Mouse (Mus musculus): ENCODE results near the gene Gm20388. TPM values are rescaled to one million over a fixed set of nuclear protein-coding genes. Genes with fewer than 3 reads are reported as not detected.

The Gm20388 gene
- polyA plus RNA-seq, 2 experiments, result 8.5 TPM; not detected in 1

DNA sequence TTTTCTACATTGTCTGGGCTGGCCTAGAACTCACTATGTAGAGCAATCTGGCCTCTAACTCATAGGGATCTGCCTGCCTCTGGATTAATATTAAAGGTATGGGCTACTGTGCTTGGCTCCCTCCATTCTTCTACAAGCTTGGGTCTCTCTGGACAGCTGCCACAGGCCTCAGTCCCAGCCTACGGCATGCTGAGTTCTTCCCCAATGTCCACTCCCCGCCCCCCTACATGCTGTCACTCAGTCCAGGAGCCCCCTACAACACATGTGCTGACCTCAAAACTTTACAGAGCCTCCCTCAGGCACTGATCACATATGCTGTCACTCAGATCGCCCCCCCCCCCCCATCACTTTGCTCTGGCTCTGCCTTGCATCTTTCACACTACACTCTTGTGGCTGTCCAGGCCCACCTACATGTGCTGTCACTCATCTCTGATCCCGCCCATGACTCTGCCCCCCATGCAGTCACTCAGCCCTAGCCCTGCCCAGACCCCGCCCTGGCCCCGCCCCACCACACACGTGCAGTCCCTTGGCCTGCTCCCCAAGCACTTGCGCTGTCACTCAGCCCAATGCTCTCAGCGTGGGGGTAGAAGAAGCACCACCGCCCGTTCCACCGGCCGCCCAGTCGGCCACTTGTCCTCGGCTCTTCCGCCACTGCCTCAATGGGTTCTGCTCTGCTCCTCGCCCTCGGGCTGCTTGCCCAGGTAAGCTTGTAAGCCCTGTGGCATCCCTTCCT lies 2937.4 kb downstream of the Gm20388 start, which contains the start of gene Cdh15:
Gene Cdh15 (plus strand): TSS at position 138 of the 733 bp plus-strand sequence.
- Histone ChIP-seq H3K27me3 (ENCODE audit: control insufficient read depth, insufficient read depth, low read length) (peaks cover 2% of the 10 kb centered on the region; the same call in 1 of the 2 replicates), H3K27ac (no peak within 1 kb of the TSS), H3K4me2 (ENCODE audit: low read depth) (no peak within 1 kb of the TSS), H3K4me3 (ENCODE audit: insufficient read depth in 1 of 2, low read depth in 2 of 2, low read length in 2 of 2) (no peak within 1 kb of the TSS), H3K4me1 (replicated peaks; ENCODE audit: control insufficient read depth in 2 of 2, insufficient read depth in 2 of 2, low read length in 1 of 2) (no peaks in the 10 kb centered on the region), H3K36me3 (replicated peaks; ENCODE audit: control insufficient read depth, insufficient read depth, low read depth) (no peaks in the 10 kb centered on the region), H3K9ac (replicated peaks) (no peak within 1 kb of the TSS), H3K9me3 (ENCODE audit: control insufficient read depth, low read length) (no peaks in the 10 kb centered on the region)
- TF ChIP-seq EP300 (IDR thresholded peaks at IDR 0.05; ENCODE audit: low read depth) (no peak), CTCF (IDR thresholded peaks at IDR 0.05; ENCODE audit: low read depth) (no peak)
- ATAC-seq (ENCODE audit: insufficient read depth) (peak; percentile 80), DNase-seq (ENCODE audit: low read depth in 3 of 3, low spot score in 3 of 3) (peak; percentile 31 to 48 (median 45))
- WGBS (ENCODE audit: insufficient replicate concordance), result 15% methylated on average over 18 of the region's 18 CpGs

DNA sequence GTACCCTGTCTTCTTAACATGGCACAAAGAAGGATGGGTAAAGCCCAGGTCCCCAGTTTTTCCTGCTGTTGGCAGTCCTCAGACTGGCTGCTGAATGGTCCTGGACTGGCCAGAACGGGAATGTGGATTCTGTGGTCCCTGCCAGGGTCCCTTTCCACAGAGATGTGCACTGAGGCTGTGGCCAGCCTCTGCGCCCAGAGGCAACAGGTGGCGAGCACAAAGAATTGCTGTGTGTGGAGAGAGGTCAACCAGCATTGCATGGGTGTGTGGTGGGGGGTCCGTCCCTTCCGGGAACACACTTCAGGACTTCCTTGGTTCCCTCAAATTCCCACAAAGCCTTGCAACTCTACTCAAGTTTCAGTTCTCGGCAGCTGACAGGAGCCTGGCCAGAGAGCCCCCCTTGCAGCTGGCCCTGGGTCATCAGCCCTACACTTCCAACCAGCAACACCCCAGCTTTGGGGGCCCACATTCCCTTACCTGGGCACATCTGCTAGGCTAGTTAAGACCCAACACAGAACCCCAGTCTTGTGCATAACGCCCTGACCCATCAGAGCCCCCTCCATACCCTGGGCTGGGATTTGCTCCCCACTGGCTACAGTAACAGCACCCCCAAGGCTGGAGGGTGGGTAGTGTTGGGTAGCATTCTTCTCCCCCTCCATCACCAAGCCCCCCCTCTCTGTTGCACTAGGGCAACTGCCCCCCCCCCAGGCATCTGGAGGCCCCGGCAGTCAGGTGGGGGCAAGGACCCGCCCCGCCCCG lies 2938.7 kb downstream of the Gm20388 start:
- Histone ChIP-seq H3K9me3 (ENCODE audit: control insufficient read depth, low read length) (no peaks in the 10 kb centered on the region), H3K9ac (replicated peaks) (no peak overlapping the region), H3K4me2 (ENCODE audit: low read depth) (no peak overlapping the region), H3K4me1 (replicated peaks; ENCODE audit: control insufficient read depth in 2 of 2, insufficient read depth in 2 of 2, low read length in 1 of 2) (no peaks in the 10 kb centered on the region), H3K27ac (no peak overlapping the region), H3K36me3 (replicated peaks; ENCODE audit: control insufficient read depth, insufficient read depth, low read depth) (no peaks in the 10 kb centered on the region), H3K27me3 (ENCODE audit: control insufficient read depth, insufficient read depth, low read length) (no peaks in the 10 kb centered on the region), H3K4me3 (ENCODE audit: insufficient read depth in 1 of 2, low read depth in 2 of 2, low read length in 2 of 2) (no peak overlapping the region)
- DNase-seq (ENCODE audit: low read depth in 3 of 3, low spot score in 3 of 3) (no peak), ATAC-seq (ENCODE audit: insufficient read depth) (no peak)
- TF ChIP-seq CTCF (IDR thresholded peaks at IDR 0.05; ENCODE audit: low read depth), result no peak
- no peak for TF ChIP-seq EP300 (IDR thresholded peaks at IDR 0.05; ENCODE audit: low read depth)
- 57% methylated on average over 11 of the region's 11 CpGs for WGBS (ENCODE audit: insufficient replicate concordance)

DNA sequence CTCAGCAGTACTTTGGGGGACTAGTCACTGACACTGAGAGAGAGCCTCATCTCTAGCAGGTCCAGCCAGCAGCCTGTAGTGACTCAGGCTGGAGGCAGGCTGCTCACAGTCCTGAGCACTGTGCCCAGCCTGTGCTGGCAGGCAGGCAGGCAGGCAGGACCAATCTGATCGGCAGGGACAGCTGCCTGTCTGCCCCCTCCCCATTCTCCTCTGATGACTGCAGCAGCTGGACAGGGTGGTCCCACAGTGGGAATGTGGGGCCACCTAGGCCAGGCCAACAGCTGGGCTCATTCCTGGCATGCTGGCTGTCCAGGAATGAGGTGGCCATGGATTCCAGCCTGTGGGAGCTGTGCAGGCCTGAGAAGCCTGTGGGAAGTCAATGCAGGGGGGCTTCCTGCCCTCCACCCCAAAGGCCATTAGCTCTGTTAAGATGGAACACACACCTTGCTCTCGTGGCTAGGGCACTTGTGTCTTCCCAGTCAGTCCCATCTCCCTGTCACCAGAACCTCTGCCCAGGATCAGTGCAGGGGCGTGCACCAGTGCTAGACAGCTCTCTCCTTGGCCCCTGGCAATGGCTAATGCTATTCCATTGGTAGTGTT lies 2940.1 kb downstream of the Gm20388 start:
- no peaks in the 10 kb centered on the region for H3K4me1 ChIP-seq (replicated peaks; ENCODE audit: control insufficient read depth in 2 of 2, insufficient read depth in 2 of 2, low read length in 1 of 2)
- 51% methylated on average over 3 of the region's 3 CpGs for WGBS (ENCODE audit: insufficient replicate concordance)
- H3K27ac ChIP-seq, result no peak overlapping the region
- no peaks in the 10 kb centered on the region for H3K9me3 ChIP-seq (ENCODE audit: control insufficient read depth, low read length)
- no peaks in the 10 kb centered on the region for H3K36me3 ChIP-seq (replicated peaks; ENCODE audit: control insufficient read depth, insufficient read depth, low read depth)
- no peak overlapping the region for H3K9ac ChIP-seq (replicated peaks)
- DNase-seq (ENCODE audit: low read depth in 3 of 3, low spot score in 3 of 3), result no peak
- H3K4me3 ChIP-seq (ENCODE audit: insufficient read depth in 1 of 2, low read depth in 2 of 2, low read length in 2 of 2), result no peak overlapping the region
- no peaks in the 10 kb centered on the region for H3K27me3 ChIP-seq (ENCODE audit: control insufficient read depth, insufficient read depth, low read length)
- ATAC-seq (ENCODE audit: insufficient read depth), result no peak
- no peak for TF ChIP-seq EP300 (IDR thresholded peaks at IDR 0.05; ENCODE audit: low read depth)
- no peak for TF ChIP-seq CTCF (IDR thresholded peaks at IDR 0.05; ENCODE audit: low read depth)
- H3K4me2 ChIP-seq (ENCODE audit: low read depth), result no peak overlapping the region

GRCm38 (mm10) chr8:122851692-122852545 lies 2941.3 kb downstream of the Gm20388 start:
- TF ChIP-seq CTCF (IDR thresholded peaks at IDR 0.05; ENCODE audit: low read depth) (no peak), EP300 (IDR thresholded peaks at IDR 0.05; ENCODE audit: low read depth) (no peak)
- H3K27me3 ChIP-seq (ENCODE audit: control insufficient read depth, insufficient read depth, low read length), result no peaks in the 10 kb centered on the region
- WGBS (ENCODE audit: insufficient replicate concordance), result 57% methylated on average over 12 of the region's 12 CpGs

More at GRCm38 (mm10) chr8:122851692-122852545, 2941.3 kb downstream of the Gm20388 start:
- Histone ChIP-seq H3K4me2 (ENCODE audit: low read depth) (no peak overlapping the region), H3K4me1 (replicated peaks; ENCODE audit: control insufficient read depth in 2 of 2, insufficient read depth in 2 of 2, low read length in 1 of 2) (no peaks in the 10 kb centered on the region), H3K9ac (replicated peaks) (no peak overlapping the region), H3K4me3 (ENCODE audit: insufficient read depth in 1 of 2, low read depth in 2 of 2, low read length in 2 of 2) (no peak overlapping the region), H3K36me3 (replicated peaks; ENCODE audit: control insufficient read depth, insufficient read depth, low read depth) (no peaks in the 10 kb centered on the region), H3K27ac (no peak overlapping the region), H3K9me3 (ENCODE audit: control insufficient read depth, low read length) (no peaks in the 10 kb centered on the region)
- ATAC-seq (ENCODE audit: insufficient read depth) (no peak), DNase-seq (ENCODE audit: low read depth in 3 of 3, low spot score in 3 of 3) (no peak)

All from liver, embryonic 14.5 days (tissue).